9 mouse cellular contexts compared by ENCODE assay signal in the genomic region with DNA sequence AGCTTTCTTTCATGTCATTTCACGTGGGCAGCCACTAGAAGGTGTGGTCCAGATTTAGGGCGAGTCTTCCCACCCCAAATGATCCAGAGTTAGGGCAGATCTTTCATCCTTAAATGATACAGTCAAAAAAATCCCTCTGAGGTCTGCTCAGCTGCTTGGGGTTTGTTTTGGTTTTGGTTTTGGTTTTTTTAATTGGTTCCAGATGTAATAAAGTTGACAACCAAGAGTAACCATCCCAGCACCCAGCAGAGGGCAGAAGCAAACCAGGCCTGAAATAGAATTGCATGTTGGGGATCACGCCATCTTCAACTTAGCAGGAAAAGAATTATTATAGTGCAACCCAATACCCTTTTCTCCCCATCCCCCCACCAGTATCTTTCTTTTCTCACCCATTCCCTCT. TPM values are rescaled to one million over a fixed set of nuclear protein-coding genes. Genes with fewer than 3 reads are reported as not detected.
DNase-seq lines count a peak whose midpoint lies in the region; ATAC-seq and TF ChIP-seq lines count a peak whose summit lies in the region.
"Had no signal": no experiment of that assay in that cellular context is flagged by ENCODE, and none has a peak within 500 bp of the region (broad histone marks: within the 10 kb centered on the region; RNA-seq: fewer than 3 reads in every experiment).

No protein-coding gene starts in this region.

- no peak for ATAC-seq in liver, embryonic 11.5 days (replicated peaks; ENCODE audit: low FRiP score)
- peak; percentile 15; the same call in 1 of the 2 replicates for ATAC-seq in G1E (ENCODE audit: extremely low read depth, insufficient number of reproducible peaks, low FRiP score, poor library complexity, severe bottlenecking)

- TF ChIP-seq POLR2A in liver, adult 2 months (IDR thresholded peaks at IDR 0.05; ENCODE audit: extremely low read depth, insufficient read depth, low read length) = no peak
- no peak for TF ChIP-seq POLR2A in lung, adult 2 months (IDR thresholded peaks at IDR 0.05; ENCODE audit: borderline replicate concordance, extremely low read depth, low read depth, low read length)
- TF ChIP-seq POLR2A in thymus, adult 2 months (IDR thresholded peaks at IDR 0.05; ENCODE audit: control insufficient read depth, extremely low read depth, insufficient read depth, low read length, poor library complexity) = no peak

- H3K27me3 ChIP-seq in liver, adult 2 months (ENCODE audit: control insufficient read depth, insufficient read depth, low read length) = no peaks in the 10 kb centered on the region
- H3K27me3 ChIP-seq in liver, embryonic 11.5 days (replicated peaks; ENCODE audit: control insufficient read depth, insufficient read depth, low read length) = no peaks in the 10 kb centered on the region
- H3K27me3 ChIP-seq in G1E (ENCODE audit: insufficient read depth, low read length) = peaks cover 10% of the 10 kb centered on the region
- H3K27me3 ChIP-seq in thymus, adult 2 months (ENCODE audit: control insufficient read depth, insufficient read depth, low read length) = no peaks in the 10 kb centered on the region
- H3K27me3 ChIP-seq: liver, embryonic 13.5 days had no signal

- no peak overlapping the region for H3K4me2 ChIP-seq in liver, embryonic 11.5 days
- H3K4me2 ChIP-seq: liver, embryonic 13.5 days had no signal

- 0 out of 2 replicates have a peak, but pooled peaks cover 2% of the 10 kb centered on the region for H3K36me3 ChIP-seq in liver, adult 2 months (ENCODE audit: control insufficient read depth, insufficient read depth, low read length)
- no peaks in the 10 kb centered on the region for H3K36me3 ChIP-seq in liver, embryonic 11.5 days (ENCODE audit: control insufficient read depth, insufficient read depth, low read length)
- peaks cover 7% of the 10 kb centered on the region for H3K36me3 ChIP-seq in G1E (replicated peaks)
- H3K36me3 ChIP-seq in thymus, adult 2 months (ENCODE audit: control insufficient read depth, insufficient read depth, low read length) = no peaks in the 10 kb centered on the region
- H3K36me3 ChIP-seq: liver, embryonic 13.5 days had no signal

- TF ChIP-seq CTCF in liver, adult 2 months (IDR thresholded peaks at IDR 0.05; ENCODE audit: low read depth, low read length) = peak; percentile 64
- no peak for TF ChIP-seq CTCF in G1E (IDR thresholded peaks at IDR 0.05; ENCODE audit: low read depth, low read length)
- peak; percentile 57 for TF ChIP-seq CTCF in lung, adult 2 months (IDR thresholded peaks at IDR 0.05; ENCODE audit: insufficient read depth, low read length)
- no peak for TF ChIP-seq CTCF in thymus, adult 2 months (IDR thresholded peaks at IDR 0.05; ENCODE audit: borderline replicate concordance, control insufficient read depth, extremely low read depth, insufficient read depth, low read length, poor library complexity)

- no peaks in the 10 kb centered on the region for H3K79me2 ChIP-seq in liver, adult 2 months (ENCODE audit: control insufficient read depth, insufficient read depth, low read length)

- no peaks in the 10 kb centered on the region for H3K9me3 ChIP-seq in liver, embryonic 11.5 days (ENCODE audit: control insufficient read depth, low read length)
- H3K9me3 ChIP-seq in G1E (replicated peaks) = no peaks in the 10 kb centered on the region
- H3K9me3 ChIP-seq: liver, embryonic 13.5 days had no signal

- H3K9ac ChIP-seq in liver, adult 2 months (ENCODE audit: low read depth, low read length) = 0 out of 2 replicates have a peak overlapping the region, but pooled peaks have one; percentile 39
- no peak overlapping the region for H3K9ac ChIP-seq in liver, embryonic 11.5 days (ENCODE audit: low read depth, low read length)
- H3K9ac ChIP-seq: liver, embryonic 13.5 days had no signal

- H3K4me3 ChIP-seq in liver, adult 2 months (ENCODE audit: insufficient read depth, low read depth, low read length) = peak overlapping the region; percentile 30; the same call in 1 of the 2 replicates
- no peak overlapping the region for H3K4me3 ChIP-seq in liver, embryonic 11.5 days (ENCODE audit: low read depth, low read length)
- H3K4me3 ChIP-seq in G1E (ENCODE audit: low read depth, low read length) = no peak overlapping the region
- H3K4me3 ChIP-seq in lung, adult 2 months (replicated peaks; ENCODE audit: extremely low read depth, low read depth, low read length) = no peak overlapping the region
- H3K4me3 ChIP-seq in thymus, adult 2 months (ENCODE audit: control insufficient read depth, insufficient read depth, low read length) = no peak overlapping the region
- H3K4me3 ChIP-seq: liver, embryonic 13.5 days had no signal

- peak; percentile 48 for DNase-seq in liver, adult 2 months (ENCODE audit: extremely low read depth, low read depth, low spot score)
- no peak for DNase-seq in liver, embryonic 11.5 days (ENCODE audit: low spot score)
- DNase-seq in G1E (ENCODE audit: low spot score) = no peak
- peak; percentile 48 for DNase-seq in brain, adult 2 months (ENCODE audit: low read depth, low spot score)
- peak; percentile 83 for DNase-seq in heart, adult 8-10 months (ENCODE audit: low spot score)
- DNase-seq in lung, adult 2 months = peak; percentile 27
- DNase-seq in thymus, adult 2 months = peak; percentile 65
- DNase-seq in cerebellum, adult 9-11 months = no peak
- DNase-seq: liver, embryonic 13.5 days had no signal

- 43% methylated on average over 3 of the region's 3 CpGs for WGBS in liver, adult 2 months
- 49% methylated on average over 3 of the region's 3 CpGs for WGBS in liver, embryonic 11.5 days
- 34% methylated on average over 3 of the region's 3 CpGs for WGBS in lung, adult 2 months
- WGBS in thymus, adult 2 months = 8% methylated on average over 3 of the region's 3 CpGs

- H3K4me1 ChIP-seq in liver, adult 2 months (ENCODE audit: control insufficient read depth, insufficient read depth, low read length) = peaks cover 2% of the 10 kb centered on the region; the same call in 1 of the 2 replicates
- H3K4me1 ChIP-seq in liver, embryonic 11.5 days (replicated peaks; ENCODE audit: control insufficient read depth, insufficient read depth, low read length) = no peaks in the 10 kb centered on the region
- H3K4me1 ChIP-seq in G1E (ENCODE audit: insufficient read depth, low read depth, low read length) = peaks cover 11% of the 10 kb centered on the region
- peaks cover 3% of the 10 kb centered on the region; the same call in 1 of the 2 replicates for H3K4me1 ChIP-seq in lung, adult 2 months (ENCODE audit: control insufficient read depth, insufficient read depth, low read length)
- no peaks in the 10 kb centered on the region for H3K4me1 ChIP-seq in thymus, adult 2 months (replicated peaks; ENCODE audit: control insufficient read depth, insufficient read depth, low read length)
- H3K4me1 ChIP-seq: liver, embryonic 13.5 days had no signal

- H3K27ac ChIP-seq in liver, adult 2 months (replicated peaks; ENCODE audit: insufficient read depth, low read depth, low read length) = no peak overlapping the region
- no peak overlapping the region for H3K27ac ChIP-seq in liver, embryonic 11.5 days (ENCODE audit: low read depth, low read length)
- H3K27ac ChIP-seq in thymus, adult 2 months (ENCODE audit: control insufficient read depth, insufficient read depth, low read length) = no peak overlapping the region
- H3K27ac ChIP-seq: liver, embryonic 13.5 days had no signal

RNA-seq across cellular contexts. Expression of a gene that starts 22.0 kb away (rescaled TPM):
- 33.0 and 38.1 TPM in 2 replicates for total RNA-seq in liver, adult 2 months (2014; rRNA removed)
- 1.2 and 1.4 TPM in 2 replicates for polyA plus RNA-seq in liver, adult 2 months (2012; rRNA removed)
- polyA plus RNA-seq in liver, embryonic 11.5 days (2014; fragmentation: Nextera tagmentation; extraction: Ambion mirVana) = 3.3 and 3.6 TPM in 2 replicates
- total RNA-seq in G1E (2014; fragmentation: Nextera tagmentation) = 41.0 and 49.3 TPM in 2 replicates
- total RNA-seq in G1E (2017) = 13.1 and 13.8 TPM in 2 replicates
- 0.17 and 0.33 TPM in 2 replicates for polyA plus RNA-seq in G1E (2012)
- total RNA-seq in heart, adult 8-10 months (2022) = 10 to 100 TPM; 47.4 to 54.7 (median 52.1) TPM
- polyA plus RNA-seq in lung, adult 2 months (2012; rRNA removed) = 3.2 and 6.2 TPM in 2 replicates
- polyA plus RNA-seq in thymus, adult 2 months (2012; rRNA removed) = 1.3 and 1.7 TPM in 2 replicates

RNA-seq across cellular contexts. Expression of a gene that starts 60.0 kb away (rescaled TPM):
- 9.0 and 11.6 TPM in 2 replicates for total RNA-seq in liver, adult 2 months (2014; rRNA removed)
- polyA plus RNA-seq in liver, adult 2 months (2012; rRNA removed) = 4.8 and 6.3 TPM in 2 replicates
- 104 and 107 TPM in 2 replicates for polyA plus RNA-seq in liver, embryonic 11.5 days (2014; fragmentation: Nextera tagmentation; extraction: Ambion mirVana)
- total RNA-seq in G1E (2014; fragmentation: Nextera tagmentation) (133 and 142 TPM in 2 replicates), G1E (2017) (171 and 174 TPM in 2 replicates)
- polyA plus RNA-seq in G1E (2012) = 4.7 TPM in 2 replicates
- 10 to 100 TPM; 10.8 to 12.6 (median 11.8) TPM for total RNA-seq in heart, adult 8-10 months (2022)
- polyA plus RNA-seq in lung, adult 2 months (2012; rRNA removed) = 2.7 and 3.1 TPM in 2 replicates
- 21.9 and 24.2 TPM in 2 replicates for polyA plus RNA-seq in thymus, adult 2 months (2012; rRNA removed)

Comparison
In these comparisons a context has a peak if more than half of its experiments do, and no peak if none do; other contexts are left out.
1. DNase-seq: peak in liver, adult 2 months (single experiment), brain, adult 2 months (single experiment), heart, adult 8-10 months (single experiment), lung, adult 2 months (single experiment) and thymus, adult 2 months (single experiment); none in liver, embryonic 11.5 days (single experiment), G1E (single experiment) and cerebellum, adult 9-11 months (single experiment).
2. CTCF ChIP-seq: peak in liver, adult 2 months (single experiment) and lung, adult 2 months (single experiment); none in G1E (single experiment) and thymus, adult 2 months (single experiment).